Mouse (Mus musculus) cortical plate, adult 2 months (tissue): Measurements from ENCODE around the gene Tshz2. TPM values are rescaled to one million over a fixed set of nuclear protein-coding genes. Genes with fewer than 3 reads are reported as not detected.

ENCODE experiments used
- H3K27ac ChIP-seq: fragments of 200-500 bp; 2 replicates; pipeline ENCODE4 v1.5.1; 2012; ENCODE audit warnings: low read length, control low read depth, inconsistent platforms; ENCODE audit not compliant: insufficient read depth
- H3K4me1 ChIP-seq: fragments of 200-500 bp; 2 replicates; pipeline ENCODE4 v1.6.1; 2011; ENCODE audit warnings: low read length; ENCODE audit not compliant: control insufficient read depth, insufficient read depth
- H3K4me3 ChIP-seq: fragments of 200-500 bp; 2 replicates; pipeline ENCODE4 v1.5.1; 2011; ENCODE audit warnings: mild to moderate bottlenecking, low read length, control low read depth; ENCODE audit not compliant: insufficient read depth
- CTCF ChIP-seq: fragments of 200-500 bp; IDR thresholded peaks from 2 replicates; pipeline ENCODE4 v1.5.1; 2011; ENCODE audit warnings: mild to moderate bottlenecking, control low read depth, low read length; ENCODE audit not compliant: insufficient read depth; ENCODE audit errors: extremely low read depth
- POLR2A ChIP-seq: fragments of 200-500 bp; IDR thresholded peaks from 2 replicates; pipeline ENCODE4 v1.6.1; 2011; ENCODE audit warnings: mild to moderate bottlenecking, low read length, control low read depth; ENCODE audit not compliant: insufficient read depth; ENCODE audit errors: extremely low read depth
- polyA plus RNA-seq: library from polyadenylated mRNA; depleted of rRNA; stranded (reverse); fragments of >200 nt; gene quantifications from 2 replicates; pipeline ENCODE4 v1.2.3, GENCODE M21; 2012

Gene Tshz2
- polyA plus RNA-seq, 1 experiment = 46.5 TPM

GRCm38 (mm10) chr2:169728651-169729280 lies 96.0 kb downstream of the Tshz2 start:
- Histone ChIP-seq H3K27ac (no peak overlapping the region), H3K4me1 (no peaks in the 10 kb centered on the region), H3K4me3 (no peak overlapping the region)
- TF ChIP-seq CTCF = no peak
- TF ChIP-seq POLR2A = no peak

DNA sequence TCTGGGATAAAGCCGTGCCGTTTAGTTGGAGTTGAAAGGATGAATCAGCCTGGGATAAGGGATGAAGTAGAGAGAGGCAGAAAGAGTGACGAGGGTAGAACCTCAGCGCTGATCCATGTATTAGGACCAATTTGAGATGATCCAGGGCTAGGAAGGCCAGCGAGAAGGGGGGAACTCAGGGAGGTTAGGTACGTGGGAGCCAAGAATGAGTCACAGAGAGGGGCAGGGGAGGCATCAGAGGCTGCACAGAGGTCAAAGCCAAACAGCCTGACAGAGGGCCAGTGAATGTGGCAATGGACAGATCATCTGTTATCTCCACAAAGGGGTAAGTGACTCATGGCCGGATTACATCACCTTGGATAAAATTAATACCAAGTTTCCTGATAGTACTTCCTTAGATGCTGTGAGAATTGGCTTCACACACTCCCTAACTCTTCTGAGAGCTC lies 97.8 kb downstream of the Tshz2 start:
- H3K4me1 ChIP-seq = no peaks in the 10 kb centered on the region
- H3K4me3 ChIP-seq = no peak overlapping the region
- no peak for TF ChIP-seq CTCF
- no peak for TF ChIP-seq POLR2A
- no peak overlapping the region for H3K27ac ChIP-seq

DNA sequence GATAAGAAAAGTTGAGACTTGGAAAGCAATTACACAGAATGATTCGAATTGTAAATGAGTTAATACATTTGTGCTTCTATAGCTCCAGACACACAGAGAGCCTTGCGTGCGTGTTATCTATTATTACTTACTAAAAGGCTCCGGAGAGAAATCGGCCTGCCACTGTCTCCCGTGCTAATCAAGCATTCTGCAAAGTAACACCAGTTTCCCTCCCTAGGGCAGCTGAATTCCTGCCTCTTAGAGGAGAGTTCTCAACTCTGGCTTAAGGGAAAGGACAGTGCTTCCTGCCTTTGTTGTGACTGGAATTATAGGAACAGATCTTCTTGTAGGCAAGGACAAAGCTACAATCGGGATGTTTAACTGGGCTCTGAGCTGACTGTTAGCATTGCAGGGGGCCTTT lies 101.2 kb downstream of the Tshz2 start:
- H3K4me3 ChIP-seq = no peak overlapping the region
- H3K27ac ChIP-seq = no peak overlapping the region
- no peaks in the 10 kb centered on the region for H3K4me1 ChIP-seq
- TF ChIP-seq POLR2A = no peak
- no peak for TF ChIP-seq CTCF

- Histone ChIP-seq H3K27ac (no peak overlapping the region), H3K4me1 (no peaks in the 10 kb centered on the region), H3K4me3 (no peak overlapping the region)
- TF ChIP-seq CTCF (no peak), POLR2A (no peak)
These were observed 102.9 kb downstream of the Tshz2 start for GRCm38 (mm10) chr2:169735475-169736406.

- no peak overlapping the region for H3K27ac ChIP-seq
- no peak overlapping the region for H3K4me3 ChIP-seq
- TF ChIP-seq POLR2A (no peak), CTCF (no peak)
- no peaks in the 10 kb centered on the region for H3K4me1 ChIP-seq
These were observed 108.2 kb downstream of the Tshz2 start for GRCm38 (mm10) chr2:169740996-169741395.

- no peaks in the 10 kb centered on the region for H3K4me1 ChIP-seq
- H3K27ac ChIP-seq = no peak overlapping the region
- H3K4me3 ChIP-seq = no peak overlapping the region
- TF ChIP-seq POLR2A (no peak), CTCF (no peak)
These were observed 110.0 kb downstream of the Tshz2 start for GRCm38 (mm10) chr2:169742791-169743190.

- TF ChIP-seq POLR2A = no peak
- no peak for TF ChIP-seq CTCF
- H3K27ac ChIP-seq = no peak overlapping the region
- H3K4me3 ChIP-seq = no peak overlapping the region
- no peaks in the 10 kb centered on the region for H3K4me1 ChIP-seq
These were observed 110.5 kb downstream of the Tshz2 start for GRCm38 (mm10) chr2:169743294-169743693.

GRCm38 (mm10) chr2:169743910-169744309 lies 111.1 kb downstream of the Tshz2 start:
- no peaks in the 10 kb centered on the region for H3K4me1 ChIP-seq
- TF ChIP-seq CTCF = no peak
- no peak for TF ChIP-seq POLR2A
- H3K4me3 ChIP-seq = no peak overlapping the region
- H3K27ac ChIP-seq = no peak overlapping the region

DNA sequence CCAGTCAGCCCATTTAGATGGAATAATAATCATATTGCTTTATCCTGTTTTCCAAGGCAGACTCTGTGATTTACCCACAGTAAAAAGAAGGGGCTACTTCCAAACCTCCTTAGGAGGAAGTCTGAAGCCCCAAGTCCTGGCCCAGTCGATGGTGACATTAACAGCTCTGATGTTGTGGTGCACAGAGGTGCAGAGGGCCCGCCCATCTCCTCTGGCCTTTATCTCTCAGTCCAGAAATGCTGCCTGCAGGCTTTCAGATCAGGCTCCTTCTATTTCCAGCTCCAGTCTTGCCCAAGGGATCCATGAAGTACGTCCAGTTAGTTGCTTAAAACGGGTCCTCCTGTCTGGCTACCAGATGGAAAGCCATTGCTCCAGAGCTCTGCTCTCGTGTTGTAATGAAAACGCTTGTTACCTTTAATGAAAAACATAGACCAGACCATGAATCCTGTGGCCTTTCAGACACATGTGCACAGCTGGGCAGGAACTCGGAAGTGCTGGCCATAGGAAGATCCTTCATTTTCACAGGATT lies 114.4 kb downstream of the Tshz2 start:
- Histone ChIP-seq H3K4me1 (no peaks in the 10 kb centered on the region), H3K27ac (no peak overlapping the region), H3K4me3 (no peak overlapping the region)
- TF ChIP-seq CTCF = no peak
- TF ChIP-seq POLR2A = no peak

- TF ChIP-seq POLR2A = no peak
- no peak for TF ChIP-seq CTCF
- Histone ChIP-seq H3K27ac (no peak overlapping the region), H3K4me1 (no peaks in the 10 kb centered on the region), H3K4me3 (no peak overlapping the region)
These were observed 116.6 kb downstream of the Tshz2 start for GRCm38 (mm10) chr2:169749331-169749945.
